Mouse (Mus musculus): ENCODE measurements around the gene Gls.

The Gls gene

DNA sequence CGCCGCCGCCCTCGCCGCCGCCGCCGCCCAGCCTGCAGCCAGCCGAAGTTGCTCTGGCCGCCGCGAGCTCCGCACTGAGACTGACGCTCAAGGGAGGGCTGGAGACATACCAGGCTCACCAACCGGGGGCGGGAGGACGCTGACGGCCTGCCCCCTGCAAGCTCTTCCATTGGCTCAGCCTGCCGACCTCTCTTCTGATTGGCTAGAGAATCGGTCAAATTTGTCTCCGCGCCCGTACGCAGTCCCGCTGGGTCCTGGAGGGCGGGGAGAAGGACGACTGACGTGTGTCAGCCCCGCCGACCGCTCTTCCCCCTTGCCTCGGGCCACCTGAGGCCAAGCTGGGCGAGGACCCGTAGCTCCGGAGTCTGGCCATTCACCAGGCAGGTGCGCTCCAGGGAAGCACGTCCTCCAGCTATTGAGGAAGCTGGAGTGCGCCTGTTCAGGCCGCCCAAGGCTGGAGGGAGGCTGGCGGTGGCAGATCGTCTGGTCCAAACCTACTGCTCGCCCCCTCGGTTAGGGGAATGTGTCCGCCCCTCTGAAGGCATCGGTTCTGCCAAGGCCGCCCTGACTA is at the start of gene Gls:
Gene Gls, minus strand, starts transcription at position 90 of the 571 bp plus-strand sequence.
- peak; percentile 99 for DNase-seq

GRCm38 (mm10) chr1:52279831-52280595 is 47.0 kb upstream of the Gls start:
- no peak for DNase-seq

DNA sequence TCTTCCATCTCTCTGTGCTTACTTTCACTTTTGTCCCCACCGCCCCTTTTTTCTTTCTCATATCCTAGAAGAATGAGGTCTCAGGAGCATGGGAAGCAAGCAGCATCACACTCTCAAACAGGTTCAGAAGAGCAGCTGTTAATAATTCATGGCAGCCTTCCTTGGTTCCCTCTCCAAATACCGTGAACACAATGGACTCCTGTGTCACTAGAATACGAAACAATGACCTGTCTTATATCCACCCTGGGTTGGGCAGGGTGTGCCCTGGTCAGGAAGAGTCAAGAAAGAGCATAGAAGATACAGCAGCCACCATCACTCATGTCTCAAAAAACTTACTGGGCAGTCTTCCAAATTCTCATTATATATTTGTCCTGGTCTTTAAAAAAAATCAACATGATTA is 46.3 kb upstream of the Gls start:
- no peak for DNase-seq

DNA sequence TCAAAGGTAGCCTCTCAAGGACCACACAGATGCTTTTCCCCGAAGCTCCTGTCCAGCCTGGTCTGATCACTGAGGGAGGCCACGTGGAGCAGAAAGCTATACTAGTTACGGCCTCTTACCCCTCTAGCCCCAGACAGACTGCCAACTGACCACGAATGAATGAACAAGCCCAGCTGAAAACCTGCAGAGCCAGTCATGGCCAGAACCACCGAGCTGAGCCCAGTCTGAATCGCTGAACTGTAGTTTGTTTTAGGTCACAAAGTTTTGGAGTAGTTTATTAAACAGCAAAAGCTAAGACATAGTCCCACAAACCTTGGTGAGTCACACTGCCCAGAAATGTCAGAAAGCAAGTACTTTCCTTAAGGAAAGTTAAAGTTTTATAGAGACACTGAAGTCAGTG is 45.0 kb upstream of the Gls start:
- DNase-seq = no peak

DNA sequence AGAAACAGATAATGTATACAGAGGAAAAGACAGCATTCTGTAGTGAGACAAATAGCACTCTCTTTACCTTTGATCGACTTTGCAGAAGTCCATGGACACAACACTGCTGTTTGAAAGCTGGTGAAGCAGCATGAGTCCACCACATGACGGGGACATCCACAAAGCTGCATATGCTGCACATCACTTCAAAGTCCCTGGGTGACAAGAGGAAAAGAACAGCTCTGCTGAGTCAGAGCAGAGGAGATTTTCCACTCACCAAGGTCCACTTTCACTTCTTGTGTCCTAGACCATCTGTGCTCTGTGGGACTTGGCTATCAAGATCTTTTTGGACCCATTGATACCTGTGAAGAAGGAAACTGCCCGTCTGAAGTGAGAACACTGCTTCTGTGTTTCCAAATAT is 41.2 kb upstream of the Gls start:
- DNase-seq = peak; percentile 32

- DNase-seq = no peak
Measured at GRCm38 (mm10) chr1:52272018-52272678, 39.1 kb upstream of the Gls start.

- DNase-seq = peak; percentile 78
Measured at GRCm38 (mm10) chr1:52270354-52270753, 37.3 kb upstream of the Gls start.

DNA sequence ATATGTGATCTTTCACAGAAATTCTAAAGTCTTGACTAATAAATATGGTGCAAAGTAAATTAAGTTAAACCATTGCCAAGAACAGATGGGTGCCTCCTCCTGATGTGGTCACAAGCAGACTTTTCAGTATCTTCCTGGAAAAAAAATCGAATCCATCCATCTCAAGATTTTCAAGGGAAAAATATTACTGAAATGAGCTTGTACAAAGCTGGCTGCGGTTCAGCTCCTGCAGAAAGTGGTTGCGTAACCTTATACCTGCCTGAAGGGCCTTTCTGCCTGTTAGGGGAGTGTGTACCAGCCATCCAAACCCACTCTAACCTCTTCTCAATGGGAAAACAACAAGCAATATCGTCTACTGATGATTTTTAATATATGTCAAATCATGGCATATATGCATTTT is 36.6 kb upstream of the Gls start:
- DNase-seq = peak; percentile 63

- peak; percentile 32 for DNase-seq
Measured at GRCm38 (mm10) chr1:52268006-52268405, 35.0 kb upstream of the Gls start.

DNA sequence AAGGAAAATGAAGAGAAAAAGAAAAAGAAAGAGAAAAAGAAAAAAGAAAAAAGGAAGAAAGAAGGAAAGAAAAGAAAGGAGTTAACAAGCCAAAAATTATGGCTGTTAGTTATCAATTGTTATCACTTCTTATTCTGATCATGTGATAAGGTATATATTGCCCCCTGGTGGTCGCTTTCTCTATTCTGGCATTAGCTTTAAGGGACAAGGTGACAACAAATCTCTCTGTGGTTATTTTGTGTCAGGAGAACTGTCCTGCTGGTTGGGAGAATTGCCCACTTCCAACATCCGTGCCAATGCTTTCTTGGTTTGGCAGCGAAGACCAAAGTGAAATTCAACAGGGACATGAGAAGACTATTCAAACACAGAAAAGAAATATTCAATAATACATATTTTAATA is 34.6 kb upstream of the Gls start:
- peak; percentile 94 for DNase-seq

DNA sequence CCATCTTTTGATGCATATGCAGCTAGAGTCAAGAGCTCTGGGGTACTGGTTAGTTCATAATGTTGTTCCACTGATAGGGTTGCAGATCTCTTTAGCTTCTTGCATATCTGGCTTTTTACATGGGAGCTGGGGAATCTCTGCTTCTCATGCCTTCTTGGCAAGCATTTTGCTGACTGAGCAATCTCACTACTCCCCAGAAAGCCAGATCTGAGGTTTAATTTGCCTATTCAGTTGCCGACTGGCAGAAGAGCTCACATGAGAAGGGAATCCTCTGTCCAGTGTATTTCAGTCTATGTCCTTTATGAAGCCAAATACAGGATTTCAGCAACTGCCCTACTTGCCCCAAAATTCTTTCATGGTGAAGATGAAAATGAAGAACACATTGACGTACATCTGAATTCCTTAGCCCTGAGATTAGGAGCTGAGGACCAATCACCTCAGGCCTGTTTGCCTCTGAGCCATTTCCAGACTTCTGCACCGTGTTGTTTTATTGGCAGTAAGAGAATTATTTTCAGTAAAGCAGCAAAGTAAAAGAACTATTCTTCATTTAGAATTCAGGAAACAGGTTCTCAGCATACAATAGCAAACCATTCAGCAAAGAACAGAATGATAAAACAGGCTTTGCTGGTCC is 33.0 kb upstream of the Gls start:
- peak; percentile 23 for DNase-seq

DNA sequence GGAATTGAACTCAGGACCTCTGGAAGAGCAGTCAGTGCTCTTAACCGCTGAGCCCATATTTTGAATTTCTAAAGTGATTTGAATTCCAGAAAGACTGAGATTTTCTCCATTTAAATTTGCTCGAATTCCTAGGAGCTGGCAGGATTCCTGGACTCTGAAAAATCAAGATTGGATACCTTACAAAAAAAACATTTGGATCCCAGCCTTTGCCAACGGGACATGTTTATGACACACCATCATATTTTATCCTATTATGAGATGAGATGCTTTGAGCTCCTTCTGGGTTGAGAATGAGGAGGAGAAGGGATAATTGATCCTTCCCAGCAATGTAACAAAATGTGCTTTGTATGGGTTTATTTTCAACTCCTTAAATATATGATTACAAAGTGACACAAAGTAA is 31.3 kb upstream of the Gls start:
- DNase-seq = peak; percentile 35

- DNase-seq = no peak
Measured at GRCm38 (mm10) chr1:52260354-52261090, 27.5 kb upstream of the Gls start.

- DNase-seq = no peak
Measured at GRCm38 (mm10) chr1:52258006-52258749, 25.1 kb upstream of the Gls start.

GRCm38 (mm10) chr1:52256916-52257315 is 23.9 kb upstream of the Gls start:
- no peak for DNase-seq

GRCm38 (mm10) chr1:52256194-52256593 is 23.2 kb upstream of the Gls start:
- no peak for DNase-seq

GRCm38 (mm10) chr1:52254411-52254810 is 21.4 kb upstream of the Gls start:
- DNase-seq = no peak

- no peak for DNase-seq
Measured at GRCm38 (mm10) chr1:52253386-52253785, 20.4 kb upstream of the Gls start.

- DNase-seq = no peak
Measured at GRCm38 (mm10) chr1:52252447-52252846, 19.4 kb upstream of the Gls start.

DNA sequence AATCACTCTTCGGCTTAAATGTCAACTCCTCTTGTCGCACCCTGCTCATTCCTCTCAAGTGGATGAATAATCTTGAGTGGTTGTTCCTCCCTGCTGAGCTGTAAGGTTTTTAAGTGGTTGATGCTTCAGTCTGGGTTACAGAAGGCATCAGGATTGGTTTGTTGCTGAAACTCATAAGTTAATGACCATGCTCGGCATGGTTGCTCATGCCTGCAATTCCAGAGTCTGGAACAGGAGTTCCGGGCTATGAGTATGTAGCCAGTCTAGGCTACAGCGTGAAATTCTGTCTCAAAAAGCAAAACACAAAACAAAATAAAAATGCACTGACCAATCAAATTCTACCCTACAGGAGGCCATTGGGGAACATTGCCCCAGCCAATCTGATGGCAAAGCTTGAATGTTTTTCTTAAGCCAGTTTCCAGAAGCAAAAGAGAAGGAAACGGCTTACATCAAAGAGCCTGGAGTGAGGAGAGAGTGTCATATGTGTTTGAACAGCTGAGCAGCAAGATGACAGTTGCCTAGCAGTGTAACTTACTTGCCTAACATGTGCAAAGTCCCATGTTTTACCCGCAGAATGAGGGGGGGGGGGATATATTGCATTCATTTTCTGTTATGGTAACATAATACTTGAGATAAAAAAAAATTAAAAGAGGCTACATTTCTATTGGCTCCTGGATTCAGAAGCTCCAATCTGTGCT is 18.2 kb upstream of the Gls start:
- DNase-seq = no peak

- DNase-seq = no peak
Measured at GRCm38 (mm10) chr1:52248899-52249556, 16.0 kb upstream of the Gls start.

Data from cerebellum, adult 11-12 months (tissue).